ENCODE assay signal across 22 mouse cellular contexts in genomic region chr17:45772096-45772495, GRCm38 (mm10). TPM values are rescaled to one million over a fixed set of nuclear protein-coding genes. Genes with fewer than 3 reads are reported as not detected.
DNase-seq lines count a peak whose midpoint lies in the region; ATAC-seq and TF ChIP-seq lines count a peak whose summit lies in the region.
"Had no signal": no experiment of that assay in that cellular context is flagged by ENCODE, and none has a peak within 500 bp of the region (broad histone marks: within the 10 kb centered on the region; RNA-seq: fewer than 3 reads in every experiment).

No protein-coding gene starts in this region.

- intact Hi-C loops in gastrocnemius, adult 2 months (cut with DNase I) = no loop called here
- intact Hi-C loops in gastrocnemius, postnatal 14 days (cut with DNase I; ENCODE audit: low total_unique reads) = no loop called here

- no peaks in the 10 kb centered on the region for H3K36me3 ChIP-seq in myocyte (ENCODE audit: control insufficient read depth, insufficient read depth)
- H3K36me3 ChIP-seq in liver, embryonic 12.5 days = no peaks in the 10 kb centered on the region
- H3K36me3 ChIP-seq: embryonic facial prominence, embryonic 12.5 days; forebrain, embryonic 15.5 days; heart, embryonic 12.5 days had no signal

- no peak for ATAC-seq in inflammation-experienced regulatory T-cells, adult 6 months
- no peak for ATAC-seq in liver, embryonic 12.5 days
- ATAC-seq: forebrain, embryonic 15.5 days; hindbrain, embryonic 16.5 days had no signal

- H3K9me3 ChIP-seq in liver, embryonic 12.5 days (replicated peaks) = no peaks in the 10 kb centered on the region
- H3K9me3 ChIP-seq: embryonic facial prominence, embryonic 12.5 days; forebrain, embryonic 15.5 days; heart, embryonic 12.5 days had no signal

- DNase-seq in gastrocnemius, adult 2 months = peak; percentile 12
- no peak for DNase-seq in gastrocnemius, postnatal 14 days
- DNase-seq in cerebellum, adult 9-10 months = peak; percentile 58
- DNase-seq in cerebellum, postnatal 25 days = peak; percentile 58 to 68
- DNase-seq: adrenal gland, adult 2 months; adrenal gland, postnatal 36 days; embryo, embryonic 11 days; gastrocnemius, postnatal 10 days; heart, adult 2 months; heart, postnatal 36 days; kidney, adult 11 months; kidney, adult 9 months had no signal

- peaks cover 18% of the 10 kb centered on the region for H3K4me1 ChIP-seq in liver, embryonic 12.5 days

- no peak overlapping the region for H3ac ChIP-seq in myocyte (ENCODE audit: control insufficient read depth, insufficient read length)

- TF ChIP-seq CTCF in gastrocnemius, adult 2 months (IDR thresholded peaks at IDR 0.05) = no peak

- no peak for TF ChIP-seq POLR2A in myocyte (IDR thresholded peaks at IDR 0.05; ENCODE audit: insufficient read length, low read depth)

- peak overlapping the region; percentile 6 for H3K4me2 ChIP-seq in myocyte (ENCODE audit: low read depth)
- no peak overlapping the region for H3K4me2 ChIP-seq in liver, embryonic 12.5 days
- H3K4me2 ChIP-seq: embryonic facial prominence, embryonic 12.5 days; forebrain, embryonic 15.5 days; heart, embryonic 12.5 days had no signal

- WGBS in liver, embryonic 12.5 days (ENCODE audit: insufficient replicate concordance) = 75% methylated on average over 8 of the region's 8 CpGs

- no peak overlapping the region for H3K9ac ChIP-seq in liver, embryonic 12.5 days
- H3K9ac ChIP-seq: embryonic facial prominence, embryonic 12.5 days; forebrain, embryonic 15.5 days; heart, embryonic 12.5 days had no signal

- H3K79me2 ChIP-seq in myocyte (ENCODE audit: control insufficient read depth, insufficient read depth) = no peaks in the 10 kb centered on the region

- H3K27ac ChIP-seq in gastrocnemius, adult 2 months = no peak overlapping the region
- no peak overlapping the region for H3K27ac ChIP-seq in liver, embryonic 12.5 days
- H3K27ac ChIP-seq: embryonic facial prominence, embryonic 12.5 days; forebrain, embryonic 15.5 days; heart, adult 2 months had no signal

- no peak overlapping the region for H3K4me3 ChIP-seq in gastrocnemius, adult 2 months
- no peak overlapping the region for H3K4me3 ChIP-seq in myocyte
- no peak overlapping the region for H3K4me3 ChIP-seq in liver, embryonic 12.5 days
- H3K4me3 ChIP-seq: embryonic facial prominence, embryonic 12.5 days; forebrain, embryonic 15.5 days; heart, adult 2 months; heart, embryonic 12.5 days had no signal

- H3K27me3 ChIP-seq in myocyte (ENCODE audit: control insufficient read depth, insufficient read depth, insufficient read length) = no peaks in the 10 kb centered on the region
- peaks cover 18% of the 10 kb centered on the region for H3K27me3 ChIP-seq in liver, embryonic 12.5 days (replicated peaks)
- H3K27me3 ChIP-seq: embryonic facial prominence, embryonic 12.5 days; forebrain, embryonic 15.5 days; heart, embryonic 12.5 days had no signal

TF ChIP-seq in myocyte, 11 proteins besides CTCF, POLR2A, EP300 and RAD21:
- TF ChIP-seq USF1 (IDR thresholded peaks at IDR 0.05; ENCODE audit: low read depth) (no peak), CEBPB (IDR thresholded peaks at IDR 0.05; ENCODE audit: insufficient read depth, poor library complexity, severe bottlenecking) (no peak), SRF (IDR thresholded peaks at IDR 0.05; ENCODE audit: control insufficient read depth, insufficient read length, low read depth) (no peak), TCF12 (IDR thresholded peaks at IDR 0.05; ENCODE audit: insufficient read depth, poor library complexity, severe bottlenecking) (no peak), REST (IDR thresholded peaks at IDR 0.05; ENCODE audit: insufficient read depth, insufficient read length) (no peak), MAX (IDR thresholded peaks at IDR 0.05; ENCODE audit: low read depth) (no peak), MYOD1 (IDR thresholded peaks at IDR 0.05; ENCODE audit: control insufficient read depth in 1 of 3, insufficient read length in 2 of 3, low read depth in 2 of 3) (no peak), MYOG (IDR thresholded peaks at IDR 0.05; ENCODE audit: control insufficient read depth in 1 of 3, insufficient read depth in 1 of 3, insufficient read length in 2 of 3, low read depth in 2 of 3) (no peak), E2F4 (IDR thresholded peaks at IDR 0.05; ENCODE audit: insufficient read depth) (no peak), POLR2AphosphoS2 (IDR thresholded peaks at IDR 0.05; ENCODE audit: insufficient read length, low read depth) (no peak), TCF3 (IDR thresholded peaks at IDR 0.05; ENCODE audit: insufficient read length, low read depth) (no peak)
TF ChIP-seq in myocyte: peak in this region for 0.

RNA-seq across cellular contexts. Expression of gene 1600014C23Rik, which starts 38.5 kb away (rescaled TPM):
- total RNA-seq in gastrocnemius, adult 2 months (2021) = under 1 TPM in 1 of 2 experiments, not detected in 1; 0.50 TPM
- not detected for total RNA-seq in gastrocnemius, postnatal 14 days (2021)
- 0.17 TPM for polyA plus RNA-seq in myocyte (2012; fragmentation: generic; extraction: Trizol)
- not detected for polyA plus RNA-seq in inflammation-experienced regulatory T-cells, adult 6 months (2017; shearing (Covaris generic))
- polyA plus RNA-seq in liver, embryonic 12.5 days (2016; fragmentation: Nextera tagmentation; extraction: Ambion mirVana) = not detected in 2 replicates
- total RNA-seq: adrenal gland, adult 2 months; adrenal gland, postnatal 36 days; common myeloid progenitor, adult 5-6 weeks; ES-E14; gastrocnemius, postnatal 10 days; heart, postnatal 36 days had no signal
- polyA plus RNA-seq: adrenal gland, adult 2 months; forebrain, embryonic 15.5 days; heart, adult 2 months; intestine, embryonic 14.5 days had no signal
